Mouse (Mus musculus) kidney, embryonic 16.5 days (tissue): ENCODE measurements around the gene Ogn. TPM values are rescaled to one million over a fixed set of nuclear protein-coding genes. Genes with fewer than 3 reads are reported as not detected.
"Not testable (repeated sequence)": the region's sequence is repeated elsewhere in the genome, so short reads cannot be mapped to it uniquely, and the experiment has no call there.

Experiments
- ATAC-seq: fragments of 200-750 bp; cut with Nextera tagmentation; 2 replicates; pipeline ENCODE4 v1.8.0; 2017; ENCODE audit warnings: moderate TSS enrichment; ENCODE audit not compliant: low FRiP score, low TSS enrichment
- H3K27ac ChIP-seq: fragments of 300-500 bp; sonication (generic); 2 replicates; pipeline ENCODE4 v1.5.1; 2014; ENCODE audit warnings: low read length
- H3K27me3 ChIP-seq: fragments of 300-500 bp; sonication (generic); 2 replicates; pipeline ENCODE4 v1.6.1; 2014; ENCODE audit warnings: low read length, control low read depth, mixed read lengths; ENCODE audit not compliant: insufficient read depth
- H3K36me3 ChIP-seq: fragments of 300-500 bp; sonication (generic); 2 replicates; pipeline ENCODE4 v1.6.1; 2014; ENCODE audit warnings: low read length, control low read depth, mixed read lengths; ENCODE audit not compliant: insufficient read depth
- H3K4me1 ChIP-seq: fragments of 300-500 bp; sonication (generic); 2 replicates; pipeline ENCODE4 v1.6.1; 2014; ENCODE audit warnings: low read length, control low read depth, mixed read lengths; ENCODE audit not compliant: insufficient read depth
- H3K4me2 ChIP-seq: fragments of 300-500 bp; sonication (generic); replicated peaks from 2 replicates; pipeline ENCODE4 v1.6.1; 2014; ENCODE audit warnings: low read depth, low read length
- H3K4me3 ChIP-seq: fragments of 300-500 bp; sonication (generic); 2 replicates; pipeline ENCODE4 v1.5.1; 2014; ENCODE audit warnings: mild to moderate bottlenecking, low read length
- H3K9ac ChIP-seq: fragments of 300-500 bp; sonication (generic); replicated peaks from 2 replicates; pipeline ENCODE4 v1.6.1; 2014; ENCODE audit warnings: low read length
- H3K9me3 ChIP-seq: fragments of 300-500 bp; sonication (generic); 2 replicates; pipeline ENCODE4 v1.6.1; 2016; ENCODE audit warnings: low read length, control low read depth
- WGBS: fragments of 180-500 bp; shearing (Covaris S2); extraction: QIAGEN DNeasy Blood & Tissue Kit; methylation state at CpG from one replicate; pipeline ENCODE4 v1.1.7; 2014; 5-methylcytosine and 5-hydroxymethylcytosine counted together
- polyA plus RNA-seq: library from polyadenylated mRNA; unstranded; fragments of >200 nt; fragmentation: Nextera tagmentation; extraction: Ambion mirVana; gene quantifications from 2 replicates; pipeline ENCODE4 v1.2.1, GENCODE M21; 2015

Gene Ogn
- polyA plus RNA-seq, 1 experiment from 2014 or later, result 59.1 TPM

DNA sequence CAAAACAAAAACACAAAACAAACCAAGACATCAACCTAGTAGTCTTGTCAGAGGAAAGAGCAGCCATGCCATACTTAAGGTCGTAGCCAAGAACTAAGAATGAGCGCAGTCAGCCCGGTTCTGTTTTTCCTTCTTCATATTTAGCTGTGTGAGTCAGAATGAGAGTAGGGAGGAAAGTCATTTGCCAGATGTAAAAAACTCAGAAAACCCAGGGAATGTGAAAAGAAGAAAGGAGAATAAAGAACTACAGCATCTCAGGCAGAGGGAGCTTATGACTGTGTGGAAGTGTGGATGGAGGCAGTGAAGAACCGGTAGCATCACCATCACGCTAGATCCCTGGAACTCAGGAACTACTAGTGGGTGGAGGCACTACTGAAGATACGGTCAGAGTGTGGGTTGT is 21.8 kb upstream of the Ogn start:
- Histone ChIP-seq H3K9me3 (no peaks in the 10 kb centered on the region), H3K36me3 (no peaks in the 10 kb centered on the region), H3K27ac (no peak overlapping the region), H3K9ac (no peak overlapping the region), H3K27me3 (no peaks in the 10 kb centered on the region), H3K4me1 (no peaks in the 10 kb centered on the region), H3K4me3 (no peak overlapping the region), H3K4me2 (no peak overlapping the region)
- 94% methylated on average over 6 of the region's 6 CpGs for WGBS
- no peak for ATAC-seq

GRCm38 (mm10) chr13:49602541-49602940 is 5.3 kb upstream of the Ogn start:
- H3K4me1 ChIP-seq, H3K4me2 ChIP-seq, H3K4me3 ChIP-seq, H3K27ac ChIP-seq, H3K9me3 ChIP-seq, H3K27me3 ChIP-seq, ATAC-seq, H3K36me3 ChIP-seq, H3K9ac ChIP-seq: not testable (repeated sequence)
- 91% methylated on average over 2 of the region's 2 CpGs for WGBS

DNA sequence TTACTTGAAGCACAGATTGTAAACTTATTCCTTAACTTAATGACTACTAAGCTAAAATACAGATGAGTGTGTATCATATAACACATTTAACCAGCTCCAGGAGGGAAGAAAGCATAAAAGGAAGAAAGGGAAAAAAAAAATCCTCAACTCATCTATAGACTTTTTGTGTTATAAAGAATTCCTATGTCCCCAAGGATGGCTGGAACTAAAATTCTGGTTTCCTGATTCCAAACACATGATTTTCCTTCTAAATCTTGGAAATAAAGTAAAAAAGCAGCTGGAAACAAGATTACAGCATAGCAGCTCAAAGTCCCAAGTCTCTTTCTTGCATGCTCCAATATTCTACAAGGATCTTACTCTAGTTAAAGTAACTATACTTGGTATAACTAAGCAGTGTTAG is 4.2 kb upstream of the Ogn start:
- no peaks in the 10 kb centered on the region for H3K36me3 ChIP-seq
- H3K27ac ChIP-seq, result no peak overlapping the region
- no peak overlapping the region for H3K4me2 ChIP-seq
- no peak overlapping the region for H3K4me3 ChIP-seq
- H3K4me1 ChIP-seq, result no peaks in the 10 kb centered on the region
- no peak for ATAC-seq
- H3K27me3 ChIP-seq, result no peaks in the 10 kb centered on the region
- H3K9me3 ChIP-seq, result no peaks in the 10 kb centered on the region
- H3K9ac ChIP-seq, result no peak overlapping the region

- H3K4me1 ChIP-seq, result no peaks in the 10 kb centered on the region
- no peak for ATAC-seq
- no peak overlapping the region for H3K9ac ChIP-seq
- no peak overlapping the region; the same call in 1 of the 2 replicates for H3K27ac ChIP-seq
- no peaks in the 10 kb centered on the region for H3K36me3 ChIP-seq
- no peaks in the 10 kb centered on the region for H3K9me3 ChIP-seq
- no peaks in the 10 kb centered on the region for H3K27me3 ChIP-seq
- 0 out of 2 replicates have a peak overlapping the region, but pooled peaks have one; percentile 12 for H3K4me2 ChIP-seq
- peak overlapping the region; percentile 39 for H3K4me3 ChIP-seq
- 73% methylated on average over 4 of the region's 4 CpGs for WGBS
Observed at GRCm38 (mm10) chr13:49608589-49609322, 910 bp downstream of the Ogn start.

DNA sequence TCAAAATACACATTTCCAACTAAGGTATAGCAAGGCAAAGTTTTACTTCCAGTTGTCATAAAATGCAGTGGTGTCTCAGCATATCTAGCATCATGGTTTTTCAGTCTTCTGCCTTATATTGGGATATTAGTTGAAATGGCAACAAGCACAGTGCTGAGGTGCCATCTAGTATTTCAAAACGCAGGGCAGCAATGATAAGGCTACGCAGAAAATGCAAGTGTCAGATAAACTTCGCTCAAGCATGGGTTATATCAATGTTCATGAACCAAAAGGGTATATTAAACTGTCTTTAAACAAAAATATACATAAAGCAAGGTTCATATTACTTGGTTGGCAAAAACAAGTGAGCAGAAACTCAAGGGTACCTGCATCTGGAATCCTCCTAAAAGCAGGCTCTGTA is 9.2 kb downstream of the Ogn start:
- H3K4me2 ChIP-seq, result no peak overlapping the region
- no peaks in the 10 kb centered on the region for H3K27me3 ChIP-seq
- no peak overlapping the region for H3K4me3 ChIP-seq
- H3K27ac ChIP-seq, result no peak overlapping the region
- no peak overlapping the region for H3K9ac ChIP-seq
- no peaks in the 10 kb centered on the region for H3K36me3 ChIP-seq
- H3K4me1 ChIP-seq, result no peaks in the 10 kb centered on the region
- 94% methylated on average over 3 of the region's 3 CpGs for WGBS
- ATAC-seq, result no peak
- no peaks in the 10 kb centered on the region for H3K9me3 ChIP-seq

- Histone ChIP-seq H3K9me3 (no peaks in the 10 kb centered on the region), H3K36me3 (no peaks in the 10 kb centered on the region), H3K9ac (no peak overlapping the region), H3K27me3 (no peaks in the 10 kb centered on the region), H3K4me2 (no peak overlapping the region), H3K27ac (no peak overlapping the region), H3K4me3 (no peak overlapping the region), H3K4me1 (no peaks in the 10 kb centered on the region)
- no peak for ATAC-seq
Observed at GRCm38 (mm10) chr13:49618365-49618764, 10.5 kb downstream of the Ogn start.

GRCm38 (mm10) chr13:49623216-49623615 is 15.4 kb downstream of the Ogn start:
- Histone ChIP-seq H3K9me3 (no peaks in the 10 kb centered on the region), H3K9ac (no peak overlapping the region), H3K27me3 (no peaks in the 10 kb centered on the region), H3K4me2 (no peak overlapping the region), H3K4me3 (no peak overlapping the region), H3K4me1 (no peaks in the 10 kb centered on the region), H3K27ac (no peak overlapping the region), H3K36me3 (no peaks in the 10 kb centered on the region)
- WGBS, result 83% methylated on average over 1 of the region's 1 CpGs
- ATAC-seq, result no peak

DNA sequence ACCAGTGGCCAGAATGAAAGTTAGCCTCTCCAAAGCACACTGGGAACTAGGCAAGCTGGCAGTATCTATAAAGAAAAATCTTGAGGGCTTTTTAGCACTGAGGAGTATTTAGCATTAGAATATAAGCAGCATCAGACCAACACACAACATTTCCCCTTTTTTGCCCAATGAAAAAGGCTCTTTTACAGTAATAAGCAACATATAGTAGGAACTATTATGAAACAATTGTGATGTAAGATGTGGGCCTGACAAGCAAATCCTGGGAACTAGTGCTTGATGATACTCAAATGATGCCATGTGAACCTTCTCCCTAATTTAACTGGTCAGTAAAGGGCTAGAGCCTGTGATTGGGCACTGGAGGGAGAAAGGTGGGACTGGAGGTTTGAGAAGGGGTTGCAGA is 20.3 kb downstream of the Ogn start:
- H3K4me3 ChIP-seq, result no peak overlapping the region
- H3K9me3 ChIP-seq, result no peaks in the 10 kb centered on the region
- ATAC-seq, result no peak
- H3K27ac ChIP-seq, result no peak overlapping the region
- H3K4me1 ChIP-seq, result no peaks in the 10 kb centered on the region
- no peak overlapping the region for H3K9ac ChIP-seq
- H3K27me3 ChIP-seq, result no peaks in the 10 kb centered on the region
- H3K4me2 ChIP-seq, result no peak overlapping the region
- H3K36me3 ChIP-seq, result no peaks in the 10 kb centered on the region

DNA sequence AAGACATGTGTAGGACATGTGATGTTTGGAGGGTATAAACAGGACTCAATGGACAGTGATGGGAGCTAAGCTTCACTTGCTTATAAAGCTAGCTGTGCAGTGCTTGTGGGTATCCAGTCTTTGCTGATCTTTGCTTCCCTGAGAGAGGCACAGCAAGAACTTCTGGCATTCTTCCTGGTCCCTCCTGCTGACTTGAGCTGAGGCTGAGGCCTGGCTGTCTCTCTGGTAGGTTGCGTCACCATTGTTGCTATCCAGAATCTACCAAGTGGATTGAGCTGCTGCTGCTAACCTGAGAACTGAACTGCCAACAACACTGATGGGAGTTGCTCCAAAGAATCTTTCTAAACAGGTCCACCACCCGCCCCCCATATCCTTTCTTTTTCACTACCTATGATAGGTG is 21.2 kb downstream of the Ogn start:
- no peak overlapping the region for H3K4me2 ChIP-seq
- H3K4me3 ChIP-seq, result no peak overlapping the region
- H3K36me3 ChIP-seq, result no peaks in the 10 kb centered on the region
- no peaks in the 10 kb centered on the region for H3K9me3 ChIP-seq
- H3K4me1 ChIP-seq, result no peaks in the 10 kb centered on the region
- no peaks in the 10 kb centered on the region for H3K27me3 ChIP-seq
- H3K27ac ChIP-seq, result no peak overlapping the region
- ATAC-seq, result no peak
- H3K9ac ChIP-seq, result no peak overlapping the region
- WGBS, result 91% methylated on average over 2 of the region's 2 CpGs

- Histone ChIP-seq H3K4me2 (no peak overlapping the region), H3K4me3 (no peak overlapping the region), H3K4me1 (no peaks in the 10 kb centered on the region), H3K36me3 (no peaks in the 10 kb centered on the region), H3K27ac (no peak overlapping the region), H3K27me3 (no peaks in the 10 kb centered on the region), H3K9me3 (no peaks in the 10 kb centered on the region), H3K9ac (no peak overlapping the region)
- ATAC-seq, result no peak
- 94% methylated on average over 2 of the region's 2 CpGs for WGBS
Observed at GRCm38 (mm10) chr13:49639965-49640364, 32.1 kb downstream of the Ogn start.
